Mouse (Mus musculus) T-helper 17 cell (primary cell): ENCODE results near the gene Dnajc7.
"Not testable (repeated sequence)": the region's sequence is repeated elsewhere in the genome, so short reads cannot be mapped to it uniquely, and the experiment has no call there.

Experiments used
- in situ Hi-C, 2 experiments: fragments of 300-600 bp; cut with MboI, MseI; formaldehyde crosslinking; loops; 1 replicate in 1 of 2; 2 replicates in 1 of 2; pipeline ENCODE4 v1.15.1; 2025; ENCODE audit warnings: high pct_unique_total_duplicates in 2 of 2

Gene Dnajc7

GRCm38 (mm10) chr11:100552842-100553241 lies 67.1 kb downstream of the Dnajc7 start:
- in situ Hi-C loops = no loop called here

DNA sequence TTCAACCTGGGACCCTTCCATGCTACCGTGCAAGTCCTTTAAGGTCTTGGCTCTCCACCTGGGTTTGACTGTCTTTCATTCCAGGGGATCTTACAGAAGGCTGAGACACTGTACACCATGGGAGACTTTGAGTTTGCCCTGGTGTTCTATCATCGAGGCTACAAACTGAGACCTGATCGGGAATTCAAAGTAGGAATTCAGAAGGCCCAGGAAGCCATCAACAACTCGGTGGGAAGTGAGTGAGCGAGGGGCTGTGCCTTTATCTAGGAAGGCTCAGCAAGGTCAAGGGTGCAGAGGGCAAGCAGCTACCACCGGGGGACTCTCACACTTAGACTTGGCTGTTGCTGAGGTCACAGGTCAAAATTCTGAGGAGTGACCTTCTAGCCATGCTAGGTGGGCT lies 69.9 kb downstream of the Dnajc7 start:
- in situ Hi-C loops = no loop called here

- in situ Hi-C loops = no loop called here
Measured at GRCm38 (mm10) chr11:100549466-100549865, 70.5 kb downstream of the Dnajc7 start.

- in situ Hi-C loops = no loop called here
Measured at GRCm38 (mm10) chr11:100548141-100548540, 71.8 kb downstream of the Dnajc7 start.

DNA sequence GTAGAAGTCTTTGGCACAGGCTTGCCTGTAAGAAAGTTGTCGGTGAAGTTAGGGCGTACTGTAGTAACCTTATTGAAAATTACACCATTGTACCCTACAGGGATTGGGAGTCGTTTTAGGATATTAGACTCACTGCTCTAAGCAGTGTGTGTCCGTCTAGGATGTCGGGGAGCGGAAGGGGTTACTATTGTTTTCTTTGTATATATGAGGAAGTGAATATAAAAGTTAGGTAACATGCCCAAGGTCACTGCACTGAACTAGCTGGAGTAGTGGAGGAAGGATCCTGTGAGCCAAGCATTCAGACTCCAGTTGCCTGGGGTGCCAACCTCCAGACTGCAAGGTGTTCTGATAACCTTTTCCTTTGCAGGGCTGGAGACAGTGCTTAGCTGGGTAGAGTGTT lies 73.0 kb downstream of the Dnajc7 start:
- in situ Hi-C loops = no loop called here

DNA sequence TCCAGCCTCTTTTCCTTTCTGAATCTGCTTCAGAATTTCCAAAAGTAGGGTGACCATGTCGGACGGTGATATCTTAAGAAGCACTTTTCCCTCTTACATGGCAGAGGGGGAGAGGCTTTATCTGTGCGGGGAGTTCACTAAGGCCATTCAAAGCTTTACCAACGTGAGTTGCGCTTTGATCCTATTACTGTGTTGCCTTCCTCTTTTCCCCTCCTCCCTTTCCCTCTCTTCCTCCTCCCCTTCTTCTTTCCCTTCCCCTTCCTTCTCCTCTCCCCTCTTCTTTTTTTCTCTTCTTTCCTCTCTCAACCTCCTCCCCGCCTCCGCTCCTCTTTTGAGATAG lies 74.3 kb downstream of the Dnajc7 start:
- in situ Hi-C loops = no loop called here

DNA sequence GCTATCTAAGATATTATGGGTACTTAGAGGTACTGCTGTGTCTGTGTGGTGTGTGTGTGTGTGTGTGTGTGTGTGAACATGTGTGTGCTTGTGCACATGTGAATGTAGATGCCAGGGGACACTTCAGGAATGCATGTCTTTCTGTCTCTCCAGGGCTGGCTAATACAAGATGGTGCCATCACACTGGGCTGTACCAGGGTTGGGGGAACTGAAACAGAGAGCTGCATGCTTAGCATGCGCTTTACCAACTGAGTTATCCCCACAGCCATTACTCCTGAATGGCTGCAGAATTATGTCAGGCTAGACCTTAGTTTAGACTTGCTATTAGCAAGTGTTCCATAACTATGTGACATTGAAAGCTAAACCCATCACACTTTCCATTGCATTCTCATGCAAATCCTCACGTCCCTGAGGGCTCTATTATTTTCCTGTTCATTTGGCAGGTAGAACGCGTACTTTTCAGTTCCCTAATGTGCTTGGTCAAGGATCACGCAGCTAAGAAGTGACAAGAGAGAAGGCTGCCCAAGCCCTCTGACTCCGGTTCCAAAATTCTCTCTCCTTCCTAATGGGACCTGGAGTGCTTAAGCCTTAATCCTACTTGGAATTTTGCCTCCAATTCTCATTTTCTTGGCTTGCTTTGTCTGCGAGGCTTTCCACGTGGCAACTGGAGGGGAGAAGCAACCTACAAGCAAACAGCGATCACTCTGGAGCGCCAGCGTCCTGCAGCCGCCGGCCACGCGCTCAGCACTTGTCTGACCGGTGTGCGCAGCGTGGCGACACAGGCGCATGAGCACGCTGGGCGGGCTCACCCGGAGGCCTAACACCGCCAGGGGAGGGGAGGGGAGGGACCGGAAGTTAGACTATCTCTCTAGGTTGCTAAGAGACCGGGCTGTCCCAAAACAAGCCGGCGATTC lies 74.9 kb downstream of the Dnajc7 start, which contains the start of gene Ttc25:
Gene Ttc25, plus strand, starts transcription at position 776 of the 914 bp plus-strand sequence.
- in situ Hi-C loops = no loop called here

GRCm38 (mm10) chr11:100541577-100541976 lies 78.4 kb downstream of the Dnajc7 start:
- in situ Hi-C loops = no loop called here

DNA sequence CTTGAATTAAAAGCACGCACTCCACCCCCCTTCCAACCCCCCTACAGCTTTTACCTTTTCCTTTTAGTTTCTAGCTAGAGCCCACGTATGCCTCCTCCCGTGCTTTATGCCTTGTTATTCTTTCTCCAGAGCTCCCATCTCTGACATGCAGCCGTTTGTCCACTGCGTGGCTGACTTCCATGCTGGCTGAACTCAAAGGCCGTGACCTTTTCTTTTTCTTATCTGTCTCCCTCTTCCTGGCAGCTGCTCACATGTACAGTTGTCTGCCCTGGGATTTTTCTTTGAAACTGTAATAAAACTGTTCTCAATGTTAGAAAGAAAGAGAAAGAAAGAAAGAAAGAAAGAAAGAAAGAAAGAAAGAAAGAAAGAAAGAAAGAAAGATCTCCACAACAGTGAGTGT lies 79.0 kb downstream of the Dnajc7 start:
- in situ Hi-C loops = no loop called here

- in situ Hi-C loops = no loop called here
Measured at GRCm38 (mm10) chr11:100536466-100536865, 83.5 kb downstream of the Dnajc7 start.

GRCm38 (mm10) chr11:100535996-100536395 lies 84.0 kb downstream of the Dnajc7 start:
- in situ Hi-C loops = no loop called here

GRCm38 (mm10) chr11:100534821-100535220 lies 85.1 kb downstream of the Dnajc7 start:
- in situ Hi-C loops = not testable (repeated sequence)

GRCm38 (mm10) chr11:100534411-100534810 lies 85.6 kb downstream of the Dnajc7 start:
- in situ Hi-C loops = not testable (repeated sequence)

- in situ Hi-C loops = no loop called here
Measured at GRCm38 (mm10) chr11:100533871-100534270, 86.1 kb downstream of the Dnajc7 start.
